Mouse (Mus musculus) liver, embryonic 13.5 days (tissue): ENCODE measurements around the gene Wdr89. TPM values are rescaled to one million over a fixed set of nuclear protein-coding genes. Genes with fewer than 3 reads are reported as not detected.

Source experiments
- ATAC-seq: fragments of 200-750 bp; cut with Nextera tagmentation; 2 replicates; pipeline ENCODE4 v1.8.0; 2017; ENCODE audit warnings: low read depth, mild to moderate bottlenecking, moderate number of reproducible peaks, moderate library complexity
- DNase-seq: peaks from one replicate; pipeline ENCODE4 v3.0.0; 2022
- H3K27ac ChIP-seq: fragments of 300-500 bp; sonication (generic); 2 replicates; pipeline ENCODE4 v1.5.1; 2015; ENCODE audit warnings: moderate library complexity, mild to moderate bottlenecking, inconsistent platforms
- H3K27me3 ChIP-seq: fragments of 300-500 bp; sonication (generic); 2 replicates; pipeline ENCODE4 v1.6.1; 2015; ENCODE audit warnings: mild to moderate bottlenecking, inconsistent platforms
- H3K36me3 ChIP-seq: fragments of 300-500 bp; sonication (generic); 2 replicates; pipeline ENCODE4 v1.6.1; 2015; ENCODE audit warnings: mild to moderate bottlenecking, inconsistent platforms
- H3K4me1 ChIP-seq: fragments of 300-500 bp; sonication (generic); replicated peaks from 2 replicates; pipeline ENCODE4 v1.6.1; 2015; ENCODE audit warnings: inconsistent platforms
- H3K4me2 ChIP-seq: fragments of 300-500 bp; sonication (generic); 2 replicates; pipeline ENCODE4 v1.6.1; 2015; ENCODE audit warnings: inconsistent platforms, mild to moderate bottlenecking, moderate library complexity
- H3K4me3 ChIP-seq: fragments of 300-500 bp; sonication (generic); replicated peaks from 2 replicates; pipeline ENCODE4 v1.5.1; 2015; ENCODE audit warnings: mild to moderate bottlenecking, inconsistent platforms
- H3K9ac ChIP-seq: fragments of 300-500 bp; sonication (generic); 2 replicates; pipeline ENCODE4 v1.6.1; 2015; ENCODE audit warnings: mild to moderate bottlenecking, inconsistent platforms
- H3K9me3 ChIP-seq: fragments of 300-500 bp; sonication (generic); replicated peaks from 2 replicates; pipeline ENCODE4 v1.6.1; 2016; ENCODE audit warnings: inconsistent platforms
- WGBS: fragments of 180-500 bp; shearing (Covaris S2); methylation state at CpG from one replicate; pipeline ENCODE4 v1.1.7; 2015; ENCODE audit not compliant: insufficient replicate concordance; 5-methylcytosine and 5-hydroxymethylcytosine counted together
- polyA plus RNA-seq: library from polyadenylated mRNA; unstranded; fragments of >200 nt; fragmentation: Nextera tagmentation; extraction: Ambion mirVana; gene quantifications from 2 replicates; pipeline ENCODE4 v1.2.1, GENCODE M21; 2015

Gene Wdr89
- polyA plus RNA-seq, 1 experiment from 2014 or later: 7.9 TPM

DNA sequence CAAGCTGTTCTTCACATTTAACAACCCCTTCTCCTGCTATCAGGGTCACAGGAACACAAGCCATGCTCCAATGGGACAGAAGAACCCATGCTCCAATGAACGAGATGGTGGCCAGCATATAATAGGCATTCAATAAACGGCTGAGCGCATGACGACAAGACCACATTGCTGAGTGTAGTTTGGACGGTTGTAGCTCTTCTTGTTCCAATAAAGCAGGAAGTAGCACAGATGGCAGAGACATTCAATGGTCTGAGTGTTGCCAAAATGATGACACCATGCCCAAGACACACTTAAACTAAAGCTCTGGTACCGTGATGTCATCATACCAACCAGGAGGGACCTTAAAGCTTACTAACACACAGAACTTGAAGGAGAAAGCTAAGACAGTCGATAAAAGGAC lies 56.6 kb downstream of the Wdr89 start:
- ATAC-seq: no peak
- WGBS: 69% methylated on average over 7 of the region's 7 CpGs

DNA sequence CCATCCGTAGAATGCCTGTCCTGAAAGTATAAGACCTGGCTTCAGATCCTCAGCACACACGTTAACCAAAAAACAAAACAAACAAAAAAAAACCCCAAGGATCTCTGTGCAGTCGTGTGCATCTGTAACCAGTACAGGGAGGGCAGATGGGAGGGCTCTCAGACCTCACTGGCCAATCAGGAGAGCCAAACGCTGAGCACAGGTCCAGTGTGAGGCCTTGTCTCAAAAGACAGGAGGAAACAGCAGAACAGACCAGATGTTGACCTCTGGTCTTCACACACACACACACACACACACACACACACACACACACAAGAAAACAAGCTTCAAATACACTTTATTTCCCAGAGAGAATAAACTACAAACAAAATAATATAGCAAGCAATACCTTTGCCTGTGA lies 69.8 kb downstream of the Wdr89 start:
- WGBS: 27% methylated on average over 4 of the region's 4 CpGs
- DNase-seq (peak; percentile 50), ATAC-seq (0 out of 2 replicates have a peak, but pooled peaks have one; percentile 23)
- peaks cover 36% of the 10 kb centered on the region for H3K4me1 ChIP-seq
- H3K4me2 ChIP-seq: 0 out of 2 replicates have a peak overlapping the region, but pooled peaks have one; percentile 14
- H3K9ac ChIP-seq: 0 out of 2 replicates have a peak overlapping the region, but pooled peaks have one; percentile 9
- H3K36me3 ChIP-seq: no peaks in the 10 kb centered on the region
- H3K27ac ChIP-seq: peak overlapping the region; percentile 14; the same call in 1 of the 2 replicates
- no peaks in the 10 kb centered on the region for H3K9me3 ChIP-seq
- H3K4me3 ChIP-seq: 0 out of 2 replicates have a peak overlapping the region, but pooled peaks have one; percentile 9
- no peaks in the 10 kb centered on the region for H3K27me3 ChIP-seq

More for the DNA sequence above, 56.6 kb downstream of the Wdr89 start:
- H3K27ac ChIP-seq: no peak overlapping the region
- no peak overlapping the region for H3K4me2 ChIP-seq
- H3K4me3 ChIP-seq: no peak overlapping the region
- DNase-seq: no peak
- no peaks in the 10 kb centered on the region for H3K36me3 ChIP-seq
- 0 out of 2 replicates have a peak, but pooled peaks cover 6% of the 10 kb centered on the region for H3K4me1 ChIP-seq
- H3K9ac ChIP-seq: no peak overlapping the region
- no peaks in the 10 kb centered on the region for H3K9me3 ChIP-seq
- peaks cover 18% of the 10 kb centered on the region for H3K27me3 ChIP-seq

DNA sequence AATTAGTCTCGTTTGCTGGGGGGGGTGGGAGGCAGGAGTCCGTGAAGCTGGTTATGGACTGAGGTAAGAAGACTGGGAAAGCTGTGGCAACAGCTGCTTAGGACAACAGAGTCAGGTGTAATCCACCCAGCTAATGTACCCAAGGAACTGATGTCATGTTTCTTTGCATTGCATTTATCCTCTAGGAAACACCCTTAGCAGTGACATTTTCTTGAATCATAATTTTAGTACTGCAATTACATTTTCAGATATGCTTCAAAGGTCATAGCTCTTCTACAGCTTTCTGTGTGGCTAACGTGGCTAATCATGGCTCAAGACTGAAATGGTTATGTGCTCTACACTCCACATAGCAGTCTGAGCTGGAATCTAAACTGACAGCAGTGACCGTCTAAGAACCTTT lies 70.3 kb downstream of the Wdr89 start:
- ATAC-seq (no peak), DNase-seq (no peak)
- Histone ChIP-seq H3K4me1 (peaks cover 41% of the 10 kb centered on the region), H3K4me3 (no peak overlapping the region), H3K27me3 (no peaks in the 10 kb centered on the region), H3K36me3 (no peaks in the 10 kb centered on the region), H3K9me3 (no peaks in the 10 kb centered on the region), H3K9ac (0 out of 2 replicates have a peak overlapping the region, but pooled peaks have one; percentile 9), H3K27ac (peak overlapping the region; percentile 14; the same call in 1 of the 2 replicates), H3K4me2 (0 out of 2 replicates have a peak overlapping the region, but pooled peaks have one; percentile 14)
- 64% methylated on average over 4 of the region's 4 CpGs for WGBS

DNA sequence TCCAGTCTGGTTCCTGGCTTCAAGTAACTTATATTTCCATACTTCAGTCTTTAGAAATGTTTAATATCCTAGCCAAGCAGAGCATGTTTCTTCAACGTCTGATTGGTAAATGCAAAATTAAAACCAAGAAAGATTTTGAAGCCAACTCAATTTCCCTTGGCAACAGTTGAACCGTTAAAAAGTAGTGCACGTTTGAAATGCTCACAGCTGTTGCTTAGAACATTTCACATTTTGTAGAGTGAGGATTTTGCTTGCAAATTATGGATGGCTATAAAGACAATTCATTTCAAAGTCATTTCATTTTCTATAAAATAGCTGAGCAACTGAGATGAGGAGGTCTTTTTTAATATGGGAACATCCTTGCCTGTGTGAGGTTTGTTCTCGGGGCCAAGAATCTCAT lies 71.6 kb downstream of the Wdr89 start:
- H3K36me3 ChIP-seq: peaks cover 7% of the 10 kb centered on the region
- H3K27ac ChIP-seq: no peak overlapping the region
- no peaks in the 10 kb centered on the region for H3K9me3 ChIP-seq
- H3K27me3 ChIP-seq: no peaks in the 10 kb centered on the region
- H3K4me1 ChIP-seq: peaks cover 45% of the 10 kb centered on the region
- DNase-seq (no peak), ATAC-seq (no peak)
- H3K4me2 ChIP-seq: no peak overlapping the region
- WGBS: 79% methylated on average over 4 of the region's 4 CpGs
- no peak overlapping the region for H3K4me3 ChIP-seq
- H3K9ac ChIP-seq: no peak overlapping the region

DNA sequence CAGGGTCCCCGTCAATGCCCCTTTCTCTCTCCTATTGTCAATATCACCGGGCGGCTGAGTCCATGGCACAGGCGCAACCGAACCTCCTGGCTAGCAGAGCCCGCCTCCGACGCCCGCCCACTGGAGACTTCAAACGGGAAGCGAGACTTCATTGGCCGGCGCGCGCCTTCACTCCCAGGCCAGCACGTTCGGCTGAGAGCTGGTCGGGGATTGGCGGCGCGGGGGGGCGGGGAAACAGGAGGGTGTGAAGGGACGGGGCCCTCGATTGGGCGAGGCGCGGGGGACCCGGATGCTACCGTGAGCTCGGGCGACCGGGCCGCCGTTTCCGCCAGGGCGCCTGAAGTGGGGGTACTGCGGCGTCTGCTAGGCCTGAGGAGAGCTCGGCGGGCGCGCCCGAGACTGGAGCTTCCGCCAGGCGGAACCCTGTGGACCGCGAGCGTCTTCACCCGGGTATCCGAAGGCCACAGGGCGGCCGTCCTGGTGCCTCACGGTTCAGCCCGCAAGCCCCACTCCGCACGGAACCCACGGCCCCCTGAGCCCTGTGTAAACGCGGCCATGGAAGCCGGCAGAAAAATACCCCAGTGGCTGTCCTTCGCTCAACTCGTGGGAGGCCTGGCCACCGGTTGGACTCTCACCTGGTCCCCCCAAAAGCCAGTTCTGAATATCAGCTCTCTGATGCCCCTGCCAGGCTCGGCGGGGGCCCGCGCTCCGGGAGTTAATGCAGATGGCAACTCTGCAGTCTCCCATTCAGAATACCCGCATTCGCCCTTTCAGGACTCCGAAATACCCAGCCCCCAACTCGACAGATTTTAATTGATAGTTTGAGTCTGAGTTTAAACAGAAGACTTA lies 73.0 kb downstream of the Wdr89 start, which contains the start of gene Ppp2r5e:
Gene Ppp2r5e, minus strand, starts transcription at position 92 of the 849 bp plus-strand sequence.
- H3K9ac ChIP-seq: peak within 1 kb of the TSS; percentile 97
- no peaks in the 10 kb centered on the region for H3K27me3 ChIP-seq
- H3K36me3 ChIP-seq: peaks cover 14% of the 10 kb centered on the region
- peak within 1 kb of the TSS; percentile 94 for H3K27ac ChIP-seq
- no peaks in the 10 kb centered on the region for H3K9me3 ChIP-seq
- peak within 1 kb of the TSS; percentile 95 for H3K4me2 ChIP-seq
- H3K4me1 ChIP-seq: peaks cover 45% of the 10 kb centered on the region
- under 1% methylated on average over 72 of the region's 72 CpGs for WGBS
- DNase-seq (peak; percentile 98), ATAC-seq (peak; percentile 98)
- peak within 1 kb of the TSS; percentile 96 for H3K4me3 ChIP-seq

DNA sequence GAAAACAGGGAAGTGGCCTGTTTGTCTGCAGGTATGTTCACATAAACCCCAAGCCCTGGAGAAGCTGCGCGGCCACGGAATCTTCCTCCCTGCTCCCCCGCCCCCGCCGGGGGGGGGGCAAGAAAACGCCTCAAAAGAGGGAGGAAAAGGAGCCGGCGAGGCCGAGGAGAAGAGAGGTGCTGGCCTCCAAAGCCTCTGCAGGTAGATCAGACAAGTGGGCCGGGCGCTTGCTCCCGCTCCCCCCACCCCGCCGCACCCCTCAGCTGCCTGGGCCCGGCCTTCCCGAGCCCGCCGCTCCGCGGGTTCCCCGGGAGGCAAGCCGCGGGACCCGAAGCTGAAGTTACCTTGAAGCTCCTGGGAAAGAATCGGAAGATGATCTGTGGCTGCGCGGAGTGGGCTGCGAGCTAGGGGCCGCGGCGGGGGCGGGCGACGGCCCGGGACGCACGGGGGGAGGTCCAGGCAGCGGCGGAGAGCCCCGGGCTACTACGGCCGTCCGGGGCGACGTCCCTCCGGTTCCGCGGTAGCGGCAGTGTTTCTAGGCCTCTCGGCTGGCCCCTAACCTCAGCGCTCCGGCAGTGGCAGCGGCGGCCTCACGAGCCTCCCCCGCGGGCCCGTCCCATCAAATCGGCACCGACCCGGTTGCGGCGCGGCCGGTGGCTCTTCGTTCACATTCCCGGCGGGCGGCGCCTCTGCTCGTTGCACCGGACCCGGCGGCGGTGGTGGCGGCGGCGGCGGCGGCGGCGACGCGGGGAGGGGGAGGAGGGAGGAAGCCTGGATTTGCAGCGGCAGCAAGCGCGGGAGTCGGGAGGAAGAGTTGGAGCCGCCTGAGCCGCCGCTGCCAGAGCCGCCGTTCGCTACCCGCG lies 73.8 kb downstream of the Wdr89 start:
- DNase-seq (no peak), ATAC-seq (peak; percentile 34)
- Histone ChIP-seq H3K4me2 (peak overlapping the region; percentile 95), H3K27ac (peak overlapping the region; percentile 88), H3K27me3 (no peaks in the 10 kb centered on the region), H3K36me3 (peaks cover 20% of the 10 kb centered on the region), H3K4me3 (peak overlapping the region; percentile 96), H3K4me1 (peaks cover 42% of the 10 kb centered on the region), H3K9me3 (no peaks in the 10 kb centered on the region), H3K9ac (peak overlapping the region; percentile 96)
- WGBS: under 1% methylated on average over 83 of the region's 97 CpGs

DNA sequence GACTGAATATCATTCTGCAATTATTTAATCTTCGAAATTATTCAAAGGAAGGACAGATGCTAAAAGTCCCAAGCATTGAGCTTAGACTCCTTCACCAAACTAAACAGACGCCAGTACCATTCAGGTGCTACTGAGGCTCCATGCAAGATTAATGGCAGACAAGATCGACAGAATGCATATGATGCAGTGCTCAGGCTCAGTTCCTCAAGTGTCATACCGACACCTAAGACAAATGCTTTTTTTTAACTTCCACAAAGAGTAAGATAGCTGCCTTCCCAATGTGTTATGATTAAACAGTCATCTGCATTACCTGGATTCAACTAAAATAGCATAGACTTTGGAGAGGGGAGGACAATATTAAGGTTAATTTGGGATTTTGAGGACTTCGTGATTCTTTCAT lies 74.9 kb downstream of the Wdr89 start:
- Histone ChIP-seq H3K9ac (peak overlapping the region; percentile 96), H3K27me3 (no peaks in the 10 kb centered on the region), H3K9me3 (no peaks in the 10 kb centered on the region), H3K4me2 (peak overlapping the region; percentile 95), H3K4me1 (peaks cover 30% of the 10 kb centered on the region), H3K27ac (no peak overlapping the region), H3K4me3 (peak overlapping the region; percentile 96), H3K36me3 (peaks cover 32% of the 10 kb centered on the region)
- no peak for DNase-seq
- 37% methylated on average over 5 of the region's 5 CpGs for WGBS
- ATAC-seq: no peak

DNA sequence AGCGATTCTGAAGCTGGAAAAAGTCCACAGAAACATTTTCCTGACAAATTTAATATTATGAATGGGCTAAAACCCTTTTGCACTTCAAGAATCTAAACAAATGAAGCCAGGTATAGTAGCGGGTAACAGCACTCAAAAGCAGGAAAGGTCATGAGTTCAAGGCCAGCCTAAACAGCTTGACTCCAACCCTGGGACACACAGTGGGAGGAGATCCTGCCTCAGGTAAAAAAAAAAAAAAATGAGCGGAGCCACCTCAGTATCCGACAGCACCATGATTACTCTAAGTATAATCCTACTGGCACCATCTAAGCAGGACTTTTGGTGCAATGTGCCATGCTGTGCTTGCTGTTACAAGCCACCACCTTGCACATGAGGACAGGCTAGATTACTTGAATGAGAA lies 75.5 kb downstream of the Wdr89 start:
- H3K9ac ChIP-seq: peak overlapping the region; percentile 96; the same call in 1 of the 2 replicates
- DNase-seq (no peak), ATAC-seq (no peak)
- H3K27ac ChIP-seq: no peak overlapping the region
- H3K27me3 ChIP-seq: no peaks in the 10 kb centered on the region
- H3K4me3 ChIP-seq: peak overlapping the region; percentile 96
- peak overlapping the region; percentile 95 for H3K4me2 ChIP-seq
- H3K36me3 ChIP-seq: peaks cover 36% of the 10 kb centered on the region
- no peaks in the 10 kb centered on the region for H3K9me3 ChIP-seq
- 84% methylated on average over 4 of the region's 4 CpGs for WGBS
- H3K4me1 ChIP-seq: peaks cover 24% of the 10 kb centered on the region

DNA sequence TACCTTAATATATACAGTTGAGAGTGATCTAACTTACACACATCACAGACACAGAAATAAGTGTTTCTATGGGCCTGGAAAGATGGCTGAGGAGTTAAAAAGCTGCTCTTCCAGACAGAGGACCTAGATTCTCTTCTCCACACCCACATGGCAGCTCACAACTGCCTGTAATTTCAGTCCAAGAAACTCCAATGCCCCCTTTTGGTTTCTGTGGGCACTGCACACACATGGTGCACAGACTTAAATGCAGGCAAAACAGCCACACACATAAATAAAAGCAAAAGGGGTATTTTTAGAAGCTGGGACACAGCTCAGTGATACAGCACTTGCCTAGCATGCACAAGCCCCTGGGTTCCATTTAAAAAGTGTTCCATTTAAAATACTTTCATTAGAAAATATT lies 81.8 kb downstream of the Wdr89 start:
- Histone ChIP-seq H3K4me1 (no peaks in the 10 kb centered on the region), H3K9ac (no peak overlapping the region), H3K27ac (no peak overlapping the region), H3K27me3 (no peaks in the 10 kb centered on the region), H3K36me3 (peaks cover 57% of the 10 kb centered on the region), H3K9me3 (no peaks in the 10 kb centered on the region), H3K4me3 (no peak overlapping the region), H3K4me2 (no peak overlapping the region)
- ATAC-seq (no peak), DNase-seq (no peak)

DNA sequence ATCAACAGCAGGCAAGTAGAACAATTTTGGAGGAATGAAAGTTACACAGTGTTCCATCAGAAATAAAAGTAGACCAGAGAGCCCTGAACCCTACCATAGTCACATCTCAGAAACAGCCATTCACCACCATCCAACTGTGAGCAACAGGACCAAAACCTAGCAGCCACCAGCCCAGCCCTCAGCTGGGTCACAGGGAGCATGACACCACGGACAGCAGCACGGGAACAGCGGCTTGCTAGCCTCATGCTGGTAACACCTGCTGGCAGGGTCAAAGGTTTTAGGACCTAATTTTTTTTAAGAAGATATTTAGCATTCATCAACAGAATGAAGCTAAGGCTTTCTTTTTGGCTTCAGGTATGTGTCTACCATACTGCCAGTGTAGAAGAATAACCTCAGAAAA lies 85.6 kb downstream of the Wdr89 start:
- no peaks in the 10 kb centered on the region for H3K9me3 ChIP-seq
- H3K4me1 ChIP-seq: peaks cover 5% of the 10 kb centered on the region
- H3K36me3 ChIP-seq: peaks cover 35% of the 10 kb centered on the region
- no peak overlapping the region for H3K9ac ChIP-seq
- no peak for ATAC-seq
- H3K27me3 ChIP-seq: no peaks in the 10 kb centered on the region
- WGBS: 85% methylated on average over 3 of the region's 3 CpGs
- H3K4me3 ChIP-seq: no peak overlapping the region
- H3K27ac ChIP-seq: no peak overlapping the region
- no peak for DNase-seq
- H3K4me2 ChIP-seq: no peak overlapping the region
